Mouse (Mus musculus): ENCODE measurements around the gene Crb1. TPM values are rescaled to one million over a fixed set of nuclear protein-coding genes. Genes with fewer than 3 reads are reported as not detected.
A peak's percentile ranks its signal among the peaks of the same experiment; 100 is the strongest.
"Not testable (repeated sequence)": the region's sequence is repeated elsewhere in the genome, so short reads cannot be mapped to it uniquely, and the experiment has no call there.

The Crb1 gene
- 0.07 and 0.10 TPM in 2 replicates for polyA plus RNA-seq (2014; fragmentation: Nextera tagmentation; extraction: Ambion mirVana)

DNA sequence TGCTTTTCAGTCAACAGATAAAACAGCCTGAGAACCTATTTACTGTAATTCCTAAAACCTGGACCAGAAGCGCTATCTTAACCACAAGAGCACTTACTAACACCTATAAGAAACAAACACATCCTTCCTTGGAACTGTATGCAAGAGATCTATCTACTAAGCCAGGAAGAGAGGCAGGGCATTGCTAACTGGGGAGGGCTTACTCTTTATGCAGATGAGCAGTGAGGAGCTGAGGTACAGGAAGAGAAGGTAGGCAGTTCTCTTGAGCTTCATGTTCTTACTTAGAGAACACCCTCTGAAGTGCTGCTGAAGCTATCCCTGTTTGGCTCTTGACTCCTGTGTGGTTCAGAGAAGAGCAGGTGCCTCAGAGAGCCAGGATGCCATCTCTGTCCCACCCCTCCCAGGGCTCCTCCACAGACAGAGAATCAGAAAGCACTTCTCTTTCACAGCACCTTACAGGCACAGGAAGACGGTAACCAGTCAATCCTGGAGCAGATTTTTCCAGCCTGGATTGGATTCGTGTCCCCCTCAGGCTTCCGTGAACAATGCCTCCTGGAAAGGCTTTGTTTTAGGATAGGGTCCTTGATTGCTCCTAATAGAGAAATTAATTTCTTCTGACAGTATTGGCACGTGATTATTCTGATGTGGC, at the start of gene Crb1:
Crb1 (minus strand) TSS at position 463 of the 649 bp plus-strand sequence.
- no peaks in the 10 kb centered on the region for H3K9me3 ChIP-seq (ENCODE audit: control insufficient read depth, low read length)
- H3K4me2 ChIP-seq = no peak within 1 kb of the TSS
- WGBS = 19% methylated on average over 5 of the region's 5 CpGs
- H3K9ac ChIP-seq (ENCODE audit: low read depth, low read length) = no peak within 1 kb of the TSS
- H3K36me3 ChIP-seq (ENCODE audit: control insufficient read depth, insufficient read depth, low read length) = no peaks in the 10 kb centered on the region
- H3K27ac ChIP-seq (ENCODE audit: low read depth, low read length) = no peak within 1 kb of the TSS
- no peak within 1 kb of the TSS for H3K4me3 ChIP-seq (ENCODE audit: low read depth, low read length)
- DNase-seq (ENCODE audit: low spot score) (peak; percentile 30), ATAC-seq (replicated peaks; ENCODE audit: low FRiP score) (no peak)
- H3K27me3 ChIP-seq (replicated peaks; ENCODE audit: control insufficient read depth, insufficient read depth, low read length) = no peaks in the 10 kb centered on the region
- H3K4me1 ChIP-seq (replicated peaks; ENCODE audit: control insufficient read depth, insufficient read depth, low read length) = no peaks in the 10 kb centered on the region

DNA sequence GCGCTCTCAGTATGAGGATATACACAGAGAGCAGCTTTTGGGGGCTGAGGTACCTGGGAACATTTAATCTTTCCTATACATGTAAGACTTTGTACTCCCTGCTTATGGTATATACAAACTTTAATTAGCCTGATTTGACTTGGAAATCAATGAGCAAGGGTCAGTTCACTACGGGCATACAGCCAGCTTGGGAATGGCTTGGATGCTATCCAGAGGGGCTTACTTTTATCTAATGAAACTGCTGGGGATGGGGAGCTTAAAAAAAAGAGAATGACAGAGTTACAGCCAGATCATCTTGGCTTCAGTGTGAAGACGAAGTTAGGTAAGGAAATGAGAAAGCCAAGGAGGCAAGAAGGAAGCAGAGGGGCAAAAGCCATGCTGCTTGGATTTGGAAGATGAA, 48.1 kb upstream of the Crb1 start:
- H3K9ac ChIP-seq (ENCODE audit: low read depth, low read length) = peak overlapping the region; percentile 20; the same call in 1 of the 2 replicates
- peaks cover 28% of the 10 kb centered on the region for H3K4me1 ChIP-seq (replicated peaks; ENCODE audit: control insufficient read depth, insufficient read depth, low read length)
- no peaks in the 10 kb centered on the region for H3K9me3 ChIP-seq (ENCODE audit: control insufficient read depth, low read length)
- no peak overlapping the region for H3K27ac ChIP-seq (ENCODE audit: low read depth, low read length)
- peak overlapping the region; percentile 54 for H3K4me2 ChIP-seq
- DNase-seq (ENCODE audit: low spot score) = no peak
- peak overlapping the region; percentile 14 for H3K4me3 ChIP-seq (ENCODE audit: low read depth, low read length)
- no peaks in the 10 kb centered on the region for H3K27me3 ChIP-seq (replicated peaks; ENCODE audit: control insufficient read depth, insufficient read depth, low read length)
- WGBS = 62% methylated on average over 3 of the region's 3 CpGs
- ATAC-seq (replicated peaks; ENCODE audit: low FRiP score) = no peak
- H3K36me3 ChIP-seq (ENCODE audit: control insufficient read depth, insufficient read depth, low read length) = peaks cover 4% of the 10 kb centered on the region

DNA sequence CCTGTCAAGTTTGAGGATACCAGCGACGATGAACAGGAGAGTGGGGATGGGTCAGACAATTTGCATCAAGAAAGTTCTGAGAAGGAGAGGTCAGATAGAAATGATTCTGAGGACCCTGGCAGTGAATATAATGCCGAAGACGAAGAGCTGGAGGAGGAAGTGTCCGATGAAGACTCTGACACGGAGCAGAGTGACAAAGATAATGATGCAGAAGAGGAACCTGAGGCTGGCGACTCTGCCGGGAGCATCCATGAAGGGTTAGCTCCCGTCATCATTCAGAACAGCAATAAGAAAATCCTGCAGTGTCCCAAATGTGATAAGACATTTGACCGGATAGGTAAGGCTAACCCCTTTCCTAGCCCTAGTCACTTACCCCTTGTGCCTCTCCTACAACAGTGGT, 47.0 kb upstream of the Crb1 start:
- DNase-seq (ENCODE audit: low spot score) = no peak
- Histone ChIP-seq H3K4me3 (ENCODE audit: low read depth, low read length) (peak overlapping the region; percentile 70), H3K4me1 (replicated peaks; ENCODE audit: control insufficient read depth, insufficient read depth, low read length) (peaks cover 28% of the 10 kb centered on the region), H3K9me3 (ENCODE audit: control insufficient read depth, low read length) (no peaks in the 10 kb centered on the region), H3K9ac (ENCODE audit: low read depth, low read length) (no peak overlapping the region), H3K27me3 (replicated peaks; ENCODE audit: control insufficient read depth, insufficient read depth, low read length) (no peaks in the 10 kb centered on the region), H3K36me3 (ENCODE audit: control insufficient read depth, insufficient read depth, low read length) (peaks cover under 1% of the 10 kb centered on the region), H3K4me2 (peak overlapping the region; percentile 80), H3K27ac (ENCODE audit: low read depth, low read length) (no peak overlapping the region)
- no peak for ATAC-seq (replicated peaks; ENCODE audit: low FRiP score)
- 23% methylated on average over 10 of the region's 10 CpGs for WGBS

DNA sequence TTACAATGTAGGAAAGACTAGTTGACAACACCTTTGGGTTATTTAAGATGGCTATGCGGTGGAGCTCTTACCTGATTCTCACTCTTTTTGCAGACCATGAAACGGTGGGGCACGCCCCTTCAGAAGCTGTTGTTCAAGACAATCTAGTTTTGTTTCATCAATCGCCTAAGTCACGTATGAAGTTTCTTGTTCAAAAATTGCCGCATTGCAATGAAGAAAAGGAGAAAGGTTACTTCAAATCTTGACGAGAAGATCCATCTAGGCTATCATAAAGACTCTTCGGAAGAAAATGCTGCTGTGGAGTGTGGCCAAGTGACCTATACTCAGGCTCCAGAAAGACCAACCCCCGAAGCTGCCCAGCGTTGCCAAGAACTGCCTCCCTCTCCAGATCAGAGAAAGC, 46.0 kb upstream of the Crb1 start:
- no peaks in the 10 kb centered on the region for H3K9me3 ChIP-seq (ENCODE audit: control insufficient read depth, low read length)
- no peaks in the 10 kb centered on the region for H3K27me3 ChIP-seq (replicated peaks; ENCODE audit: control insufficient read depth, insufficient read depth, low read length)
- peaks cover 28% of the 10 kb centered on the region for H3K4me1 ChIP-seq (replicated peaks; ENCODE audit: control insufficient read depth, insufficient read depth, low read length)
- WGBS = 34% methylated on average over 10 of the region's 10 CpGs
- peak overlapping the region; percentile 67 for H3K27ac ChIP-seq (ENCODE audit: low read depth, low read length)
- peak overlapping the region; percentile 70 for H3K4me3 ChIP-seq (ENCODE audit: low read depth, low read length)
- H3K9ac ChIP-seq (ENCODE audit: low read depth, low read length) = peak overlapping the region; percentile 81
- peak overlapping the region; percentile 80 for H3K4me2 ChIP-seq
- H3K36me3 ChIP-seq (ENCODE audit: control insufficient read depth, insufficient read depth, low read length) = no peaks in the 10 kb centered on the region; the same call in 1 of the 2 replicates
- ATAC-seq (replicated peaks; ENCODE audit: low FRiP score) = no peak
- DNase-seq (ENCODE audit: low spot score) = no peak

DNA sequence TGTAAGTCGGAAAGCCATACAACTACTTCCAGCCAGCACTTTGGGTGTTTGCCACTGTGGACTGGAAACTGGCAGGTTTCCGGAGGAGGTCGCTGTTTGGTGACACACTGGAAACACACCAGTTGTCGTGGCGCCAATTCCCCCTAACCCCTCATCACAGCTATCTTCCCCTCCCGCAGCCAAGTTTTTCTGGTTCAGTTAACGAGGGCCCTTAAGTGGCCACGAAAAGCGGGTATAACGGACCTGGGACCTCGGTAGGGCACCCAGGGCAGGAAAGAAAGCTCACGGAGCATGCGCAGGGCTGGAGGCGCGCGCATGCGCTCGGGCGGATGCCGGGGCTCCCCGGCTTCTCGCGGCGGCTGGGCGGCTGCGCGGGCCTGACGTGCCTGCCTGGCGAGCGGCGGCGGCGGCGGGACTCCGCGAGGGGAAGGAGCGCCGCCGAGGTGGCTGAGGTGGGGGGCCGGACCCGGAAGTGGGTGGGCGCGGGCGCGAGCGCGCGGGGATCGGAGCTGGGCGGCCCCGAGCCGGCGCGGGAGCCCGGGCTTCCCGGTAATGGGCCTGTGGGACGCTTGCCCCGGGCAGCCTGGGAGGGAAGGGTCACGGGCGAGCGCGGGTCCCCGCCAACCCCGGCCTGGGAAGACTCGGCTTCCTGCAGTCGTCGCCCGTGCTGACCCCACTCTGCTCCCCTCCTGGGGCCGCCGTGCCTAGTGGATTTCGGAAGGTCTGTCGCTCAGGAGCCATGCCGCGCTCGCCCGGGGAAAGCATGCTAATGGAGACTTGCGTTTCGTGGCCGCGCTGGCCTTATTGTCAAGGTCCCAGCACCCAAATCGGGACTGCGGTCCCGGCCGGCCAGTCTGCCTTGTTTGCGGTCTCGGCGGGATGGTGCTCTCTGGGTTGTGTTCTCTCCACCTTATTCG, 45.2 kb upstream of the Crb1 start, which contains the start of gene Zbtb41:
Zbtb41 (plus strand) TSS at position 414 of the 917 bp plus-strand sequence.
- H3K4me1 ChIP-seq (replicated peaks; ENCODE audit: control insufficient read depth, insufficient read depth, low read length) = peaks cover 28% of the 10 kb centered on the region
- no peaks in the 10 kb centered on the region for H3K9me3 ChIP-seq (ENCODE audit: control insufficient read depth, low read length)
- DNase-seq (ENCODE audit: low spot score) (peak; percentile 93), ATAC-seq (replicated peaks; ENCODE audit: low FRiP score) (peak; percentile 93)
- H3K9ac ChIP-seq (ENCODE audit: low read depth, low read length) = peak within 1 kb of the TSS; percentile 81
- H3K4me2 ChIP-seq = peak within 1 kb of the TSS; percentile 80
- under 1% methylated on average over 70 of the region's 88 CpGs for WGBS
- no peaks in the 10 kb centered on the region; the same call in 1 of the 2 replicates for H3K36me3 ChIP-seq (ENCODE audit: control insufficient read depth, insufficient read depth, low read length)
- H3K27me3 ChIP-seq (replicated peaks; ENCODE audit: control insufficient read depth, insufficient read depth, low read length) = no peaks in the 10 kb centered on the region
- peak within 1 kb of the TSS; percentile 67 for H3K27ac ChIP-seq (ENCODE audit: low read depth, low read length)
- peak within 1 kb of the TSS; percentile 70 for H3K4me3 ChIP-seq (ENCODE audit: low read depth, low read length)

DNA sequence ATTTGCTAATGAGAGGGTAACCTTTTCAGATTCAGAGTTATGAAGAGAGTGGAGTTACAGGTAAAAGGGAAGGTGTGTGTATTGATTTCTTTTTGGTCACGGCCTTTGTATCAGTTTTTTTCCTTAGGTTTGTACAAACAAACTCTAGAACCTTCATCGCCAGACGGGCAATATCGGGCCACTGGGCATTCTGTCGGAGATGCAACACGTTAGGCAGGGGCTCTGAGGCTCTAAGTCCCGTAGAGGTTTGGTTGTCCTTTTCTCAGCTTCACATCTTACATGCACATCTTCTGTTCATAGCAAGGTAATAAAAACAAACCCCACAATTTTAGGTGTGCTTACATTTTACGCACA, 44.6 kb upstream of the Crb1 start:
- Histone ChIP-seq H3K9me3 (ENCODE audit: control insufficient read depth, low read length) (no peaks in the 10 kb centered on the region), H3K9ac (ENCODE audit: low read depth, low read length) (peak overlapping the region; percentile 81), H3K4me1 (replicated peaks; ENCODE audit: control insufficient read depth, insufficient read depth, low read length) (peaks cover 28% of the 10 kb centered on the region), H3K36me3 (ENCODE audit: control insufficient read depth, insufficient read depth, low read length) (no peaks in the 10 kb centered on the region; the same call in 1 of the 2 replicates), H3K27me3 (replicated peaks; ENCODE audit: control insufficient read depth, insufficient read depth, low read length) (no peaks in the 10 kb centered on the region), H3K27ac (ENCODE audit: low read depth, low read length) (no peak overlapping the region), H3K4me3 (ENCODE audit: low read depth, low read length) (peak overlapping the region; percentile 70), H3K4me2 (peak overlapping the region; percentile 80)
- DNase-seq (ENCODE audit: low spot score) (peak; percentile 35), ATAC-seq (replicated peaks; ENCODE audit: low FRiP score) (peak; percentile 31)
- 3% methylated on average over 8 of the region's 8 CpGs for WGBS

DNA sequence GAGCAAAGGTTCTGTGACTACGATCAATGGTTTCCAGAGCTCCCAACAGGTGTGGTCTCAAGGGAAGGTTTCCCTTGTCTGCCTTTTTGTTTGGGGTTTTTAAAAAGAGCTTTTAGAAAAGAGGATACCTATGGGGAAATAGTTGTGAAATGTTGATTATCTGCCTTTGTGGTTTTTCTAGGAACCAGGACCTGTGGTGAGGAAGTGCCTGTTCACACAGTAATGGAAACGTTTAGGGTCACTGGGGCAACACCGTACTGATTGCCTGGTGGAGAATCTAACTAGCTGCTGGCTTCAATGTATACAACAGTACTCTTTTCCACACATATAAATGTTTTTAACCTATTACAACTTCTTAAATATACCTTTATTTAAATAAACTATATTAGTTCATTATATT, 36.6 kb upstream of the Crb1 start:
- no peak overlapping the region for H3K4me3 ChIP-seq (ENCODE audit: low read depth, low read length)
- no peak for ATAC-seq (replicated peaks; ENCODE audit: low FRiP score)
- no peak overlapping the region for H3K4me2 ChIP-seq
- no peaks in the 10 kb centered on the region for H3K4me1 ChIP-seq (replicated peaks; ENCODE audit: control insufficient read depth, insufficient read depth, low read length)
- H3K9ac ChIP-seq (ENCODE audit: low read depth, low read length) = no peak overlapping the region
- H3K9me3 ChIP-seq (ENCODE audit: control insufficient read depth, low read length) = no peaks in the 10 kb centered on the region
- 69% methylated on average over 3 of the region's 3 CpGs for WGBS
- no peaks in the 10 kb centered on the region for H3K36me3 ChIP-seq (ENCODE audit: control insufficient read depth, insufficient read depth, low read length)
- H3K27me3 ChIP-seq (replicated peaks; ENCODE audit: control insufficient read depth, insufficient read depth, low read length) = no peaks in the 10 kb centered on the region
- no peak for DNase-seq (ENCODE audit: low spot score)
- no peak overlapping the region for H3K27ac ChIP-seq (ENCODE audit: low read depth, low read length)

DNA sequence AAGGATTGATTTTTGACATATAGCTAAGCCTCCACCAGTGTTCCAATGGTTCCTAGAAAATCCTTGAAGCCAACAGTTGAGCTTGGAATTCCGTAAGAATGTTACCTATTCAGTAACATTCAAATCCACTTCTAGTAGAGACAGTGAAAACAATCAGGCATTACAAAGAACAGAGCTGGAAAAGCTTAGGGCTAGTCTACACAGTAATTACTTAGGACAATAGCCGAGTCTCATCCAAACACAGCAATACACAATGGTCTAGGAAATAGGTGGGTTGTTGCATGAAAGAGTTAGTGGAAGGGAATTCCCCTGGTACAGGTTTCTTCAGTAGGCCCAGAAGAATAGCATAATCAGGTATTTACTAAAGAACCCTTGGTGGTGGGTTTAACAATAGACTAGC, 35.5 kb upstream of the Crb1 start:
- H3K27ac ChIP-seq (ENCODE audit: low read depth, low read length); ATAC-seq (replicated peaks; ENCODE audit: low FRiP score); DNase-seq (ENCODE audit: low spot score); H3K4me1 ChIP-seq (replicated peaks; ENCODE audit: control insufficient read depth, insufficient read depth, low read length); H3K4me2 ChIP-seq; H3K4me3 ChIP-seq (ENCODE audit: low read depth, low read length); H3K9me3 ChIP-seq (ENCODE audit: control insufficient read depth, low read length); H3K27me3 ChIP-seq (replicated peaks; ENCODE audit: control insufficient read depth, insufficient read depth, low read length); H3K9ac ChIP-seq (ENCODE audit: low read depth, low read length); H3K36me3 ChIP-seq (ENCODE audit: control insufficient read depth, insufficient read depth, low read length): not testable (repeated sequence)
- 86% methylated on average over 2 of the region's 2 CpGs for WGBS

All from liver, embryonic 11.5 days (tissue).